9 mouse cellular contexts compared by ENCODE assay signal in genomic region chr2:93823519-93823918, GRCm38 (mm10). TPM values are rescaled to one million over a fixed set of nuclear protein-coding genes. Genes with fewer than 3 reads are reported as not detected.
A peak's percentile ranks its signal among the peaks of the same experiment; 100 is the strongest.
DNase-seq lines count a peak whose midpoint lies in the region; ATAC-seq and TF ChIP-seq lines count a peak whose summit lies in the region.
"Had no signal": no experiment of that assay in that cellular context is flagged by ENCODE, and none has a peak within 500 bp of the region (broad histone marks: within the 10 kb centered on the region; RNA-seq: fewer than 3 reads in every experiment).

No protein-coding gene starts in this region.

- peaks cover 10% of the 10 kb centered on the region for H3K4me1 ChIP-seq in midbrain, embryonic 11.5 days (ENCODE audit: control insufficient read depth, insufficient read depth, low read length)
- H3K4me1 ChIP-seq in midbrain, embryonic 16.5 days (ENCODE audit: control insufficient read depth, insufficient read depth, low read length), result peaks cover 8% of the 10 kb centered on the region
- H3K4me1 ChIP-seq in bone marrow, adult 2 months (ENCODE audit: control insufficient read depth, insufficient read depth, low read length), result no peaks in the 10 kb centered on the region
- no peaks in the 10 kb centered on the region for H3K4me1 ChIP-seq in embryonic fibroblast, embryonic 13.5 days (ENCODE audit: control insufficient read depth, insufficient read depth, low read length)
- H3K4me1 ChIP-seq in hindbrain, postnatal 0 days (ENCODE audit: insufficient read depth, low read length), result peaks cover 8% of the 10 kb centered on the region

- 19% methylated on average over 8 of the region's 8 CpGs for WGBS in midbrain, embryonic 11.5 days
- WGBS in midbrain, embryonic 16.5 days, result 18% methylated on average over 8 of the region's 8 CpGs
- WGBS in bone marrow, adult 2 months, result 15% methylated on average over 8 of the region's 8 CpGs
- WGBS in hindbrain, postnatal 0 days, result 13% methylated on average over 8 of the region's 8 CpGs

- no peaks in the 10 kb centered on the region for H3K9me3 ChIP-seq in midbrain, embryonic 11.5 days (ENCODE audit: control insufficient read depth, low read length)
- H3K9me3 ChIP-seq in midbrain, embryonic 16.5 days (replicated peaks; ENCODE audit: control insufficient read depth, low read length, poor library complexity, severe bottlenecking), result no peaks in the 10 kb centered on the region
- H3K9me3 ChIP-seq in hindbrain, postnatal 0 days (ENCODE audit: low read length), result no peaks in the 10 kb centered on the region

- TF ChIP-seq CTCF in bone marrow, adult 2 months (IDR thresholded peaks at IDR 0.05; ENCODE audit: control insufficient read depth, insufficient read depth, low read length), result peak; percentile 84
- peak; percentile 57; the same call in 1 of the 2 replicates for TF ChIP-seq CTCF in embryonic fibroblast, embryonic 13.5 days (IDR thresholded peaks at IDR 0.05; ENCODE audit: borderline replicate concordance, insufficient read depth, low read length)
- peak; percentile 99 for TF ChIP-seq CTCF in hindbrain, postnatal 0 days (IDR thresholded peaks at IDR 0.05; ENCODE audit: low read depth)

- H3K4me3 ChIP-seq in midbrain, embryonic 11.5 days (ENCODE audit: low read depth, low read length), result no peak overlapping the region
- no peak overlapping the region for H3K4me3 ChIP-seq in midbrain, embryonic 16.5 days (ENCODE audit: low read depth, low read length)
- H3K4me3 ChIP-seq in bone marrow, adult 2 months (replicated peaks; ENCODE audit: control insufficient read depth, low read depth, low read length), result no peak overlapping the region
- H3K4me3 ChIP-seq in embryonic fibroblast, embryonic 13.5 days (ENCODE audit: insufficient read depth, low read length), result no peak overlapping the region
- no peak overlapping the region for H3K4me3 ChIP-seq in hindbrain, postnatal 0 days (ENCODE audit: low read length)
- H3K4me3 ChIP-seq: erythroblast, embryonic 14.5 days had no signal

- intact Hi-C loops in left cerebral cortex, postnatal 14 days (cut with DNase I), result no loop called here

- 0 out of 2 replicates have a peak, but pooled peaks have one; percentile 40 for ATAC-seq in midbrain, embryonic 11.5 days (ENCODE audit: low FRiP score)
- ATAC-seq in midbrain, embryonic 16.5 days, result no peak
- peak; percentile 66 for ATAC-seq in hindbrain, postnatal 0 days

- H3K4me2 ChIP-seq in midbrain, embryonic 11.5 days, result no peak overlapping the region
- no peak overlapping the region for H3K4me2 ChIP-seq in midbrain, embryonic 16.5 days (ENCODE audit: low read length)
- no peak overlapping the region for H3K4me2 ChIP-seq in hindbrain, postnatal 0 days (ENCODE audit: low read depth, low read length)

- peak; percentile 96 for DNase-seq in midbrain, embryonic 11.5 days (ENCODE audit: low spot score, missing footprints)
- peak; percentile 98 for DNase-seq in hindbrain, postnatal 0 days (ENCODE audit: low spot score)
- peak; percentile 82 to 87 for DNase-seq in left cerebral cortex, postnatal 14 days (ENCODE audit: low spot score in 2 of 2)
- peak; percentile 79 to 82 for DNase-seq in natural killer cell, adult 2 months (ENCODE audit: low spot score in 2 of 2)
- DNase-seq in testis, postnatal 14 days (ENCODE audit: low spot score), result peak; percentile 74

- no peak overlapping the region for H3K27ac ChIP-seq in midbrain, embryonic 11.5 days (ENCODE audit: low read depth, low read length)
- no peak overlapping the region for H3K27ac ChIP-seq in midbrain, embryonic 16.5 days (ENCODE audit: low read length)
- H3K27ac ChIP-seq in bone marrow, adult 2 months (ENCODE audit: control insufficient read depth, insufficient read depth, low read depth, low read length, poor library complexity), result no peak overlapping the region
- no peak overlapping the region for H3K27ac ChIP-seq in embryonic fibroblast, embryonic 13.5 days (ENCODE audit: insufficient read depth, low read length)
- H3K27ac ChIP-seq in hindbrain, postnatal 0 days, result no peak overlapping the region

- H3K36me3 ChIP-seq in midbrain, embryonic 11.5 days (ENCODE audit: control insufficient read depth, insufficient read depth, low read length), result no peaks in the 10 kb centered on the region
- no peaks in the 10 kb centered on the region for H3K36me3 ChIP-seq in midbrain, embryonic 16.5 days (ENCODE audit: control insufficient read depth, insufficient read depth, low read length)
- no peaks in the 10 kb centered on the region for H3K36me3 ChIP-seq in hindbrain, postnatal 0 days (ENCODE audit: insufficient read depth, low read length)

- TF ChIP-seq POLR2A in bone marrow, adult 2 months (IDR thresholded peaks at IDR 0.05; ENCODE audit: borderline replicate concordance, control insufficient read depth, low read depth, low read length), result no peak
- TF ChIP-seq POLR2A in embryonic fibroblast, embryonic 13.5 days (IDR thresholded peaks at IDR 0.05; ENCODE audit: low read depth, low read length), result no peak

- no peak overlapping the region for H3K9ac ChIP-seq in midbrain, embryonic 11.5 days (ENCODE audit: low read length)
- no peak overlapping the region for H3K9ac ChIP-seq in midbrain, embryonic 16.5 days (ENCODE audit: low read depth, low read length)
- H3K9ac ChIP-seq in hindbrain, postnatal 0 days (replicated peaks; ENCODE audit: low read length), result no peak overlapping the region

- no peaks in the 10 kb centered on the region for H3K27me3 ChIP-seq in midbrain, embryonic 11.5 days (ENCODE audit: control insufficient read depth, insufficient read depth, low read length)
- no peaks in the 10 kb centered on the region for H3K27me3 ChIP-seq in midbrain, embryonic 16.5 days (ENCODE audit: control insufficient read depth, insufficient read depth, low read depth, low read length)
- no peaks in the 10 kb centered on the region for H3K27me3 ChIP-seq in hindbrain, postnatal 0 days (ENCODE audit: insufficient read depth, low read length)

RNA-seq across cellular contexts. Expression of gene Ext2, which starts 1.2 kb away (rescaled TPM):
- 63.8 and 68.2 TPM in 2 replicates for polyA plus RNA-seq in midbrain, embryonic 11.5 days (2014; fragmentation: Nextera tagmentation; extraction: Ambion mirVana)
- 71.3 and 74.9 TPM in 2 replicates for polyA plus RNA-seq in midbrain, embryonic 16.5 days (2015; fragmentation: Nextera tagmentation; extraction: Ambion mirVana)
- 6.5 and 10.8 TPM in 2 replicates for polyA plus RNA-seq in bone marrow, adult 2 months (2011; ENCODE audit: insufficient read depth, insufficient read length, low replicate concordance, missing spikeins)
- 116 and 118 TPM in 2 replicates for polyA plus RNA-seq in embryonic fibroblast, embryonic 13.5 days (2011; ENCODE audit: insufficient read length, low read depth, missing spikeins)
- total RNA-seq in hindbrain, postnatal 0 days (2014; rRNA removed), result 34.9 and 37.8 TPM in 2 replicates
- polyA plus RNA-seq in hindbrain, postnatal 0 days (2015; fragmentation: Nextera tagmentation; extraction: Ambion mirVana), result 69.8 and 70.3 TPM in 2 replicates
- 10 to 100 TPM; 53.6 to 55.7 TPM for total RNA-seq in left cerebral cortex, postnatal 14 days (2021)

RNA-seq across cellular contexts. Expression of gene Accs, which starts 26.2 kb away (rescaled TPM):
- 5.8 and 7.5 TPM in 2 replicates for polyA plus RNA-seq in midbrain, embryonic 11.5 days (2014; fragmentation: Nextera tagmentation; extraction: Ambion mirVana)
- 4.3 and 4.5 TPM in 2 replicates for polyA plus RNA-seq in midbrain, embryonic 16.5 days (2015; fragmentation: Nextera tagmentation; extraction: Ambion mirVana)
- polyA plus RNA-seq in bone marrow, adult 2 months (2011; ENCODE audit: insufficient read depth, insufficient read length, low replicate concordance, missing spikeins), result 5.9 and 6.3 TPM in 2 replicates
- polyA plus RNA-seq in embryonic fibroblast, embryonic 13.5 days (2011; ENCODE audit: insufficient read length, low read depth, missing spikeins), result 5.3 and 8.1 TPM in 2 replicates
- 12.0 and 19.1 TPM in 2 replicates for total RNA-seq in hindbrain, postnatal 0 days (2014; rRNA removed)
- 6.5 and 6.6 TPM in 2 replicates for polyA plus RNA-seq in hindbrain, postnatal 0 days (2015; fragmentation: Nextera tagmentation; extraction: Ambion mirVana)
- total RNA-seq in left cerebral cortex, postnatal 14 days (2021), result 1 to 10 TPM; 3.2 to 3.7 TPM
- polyA plus RNA-seq: erythroblast, embryonic 14.5 days had no signal

RNA-seq across cellular contexts. Expression of gene Accsl, which starts 45.4 kb away (rescaled TPM):
- 0.20 TPM in 1 of 2 replicates, not detected in the other for polyA plus RNA-seq in midbrain, embryonic 11.5 days (2014; fragmentation: Nextera tagmentation; extraction: Ambion mirVana)
- polyA plus RNA-seq in midbrain, embryonic 16.5 days (2015; fragmentation: Nextera tagmentation; extraction: Ambion mirVana), result 0.21 TPM in 1 of 2 replicates, not detected in the other
- polyA plus RNA-seq in bone marrow, adult 2 months (2011; ENCODE audit: insufficient read depth, insufficient read length, low replicate concordance, missing spikeins), result 3.2 TPM in 1 of 2 replicates, not detected in the other
- not detected in 2 replicates for polyA plus RNA-seq in embryonic fibroblast, embryonic 13.5 days (2011; ENCODE audit: insufficient read length, low read depth, missing spikeins)
- total RNA-seq in hindbrain, postnatal 0 days (2014; rRNA removed), result not detected in 2 replicates
- polyA plus RNA-seq in hindbrain, postnatal 0 days (2015; fragmentation: Nextera tagmentation; extraction: Ambion mirVana), result 0.30 and 0.39 TPM in 2 replicates
- 1 to 10 TPM in 1 of 2 experiments, not detected in 1; 1.2 TPM for total RNA-seq in left cerebral cortex, postnatal 14 days (2021)
- polyA plus RNA-seq: erythroblast, embryonic 14.5 days had no signal
